Mouse (Mus musculus) heart, adult 2 months (tissue): ENCODE results near the gene Arcn1. TPM values are rescaled to one million over a fixed set of nuclear protein-coding genes. Genes with fewer than 3 reads are reported as not detected.

Experiments used
- DNase-seq, 2 experiments: peaks; one replicate each; pipeline ENCODE4 v3.0.0; 2021
- H3K27ac ChIP-seq: fragments of 200-600 bp; 2 replicates; pipeline ENCODE4 v1.8.1; 2022
- H3K27me3 ChIP-seq: fragments of 200-500 bp; 2 replicates; pipeline ENCODE4 v1.6.1; 2012; ENCODE audit warnings: mild to moderate bottlenecking, low read length, inconsistent platforms, mixed read lengths; ENCODE audit not compliant: control insufficient read depth, insufficient read depth
- H3K36me3 ChIP-seq: fragments of 200-500 bp; 2 replicates; pipeline ENCODE4 v1.6.1; 2012; ENCODE audit warnings: low read length, inconsistent platforms; ENCODE audit not compliant: control insufficient read depth, insufficient read depth
- H3K4me1 ChIP-seq: fragments of 200-500 bp; 2 replicates; pipeline ENCODE4 v1.6.1; 2011; ENCODE audit warnings: low read length; ENCODE audit not compliant: control insufficient read depth, insufficient read depth
- H3K4me3 ChIP-seq: fragments of 200-600 bp; 2 replicates; pipeline ENCODE4 v1.8.1; 2022
- H3K79me2 ChIP-seq: fragments of 200-500 bp; replicated peaks from 2 replicates; pipeline ENCODE4 v1.6.1; 2012; ENCODE audit warnings: mild to moderate bottlenecking, inconsistent platforms, low read length, moderate library complexity, mixed read lengths; ENCODE audit not compliant: control insufficient read depth, insufficient read depth
- H3K9ac ChIP-seq: fragments of 200-500 bp; 2 replicates; pipeline ENCODE4 v1.6.1; 2012; ENCODE audit warnings: low read depth, mild to moderate bottlenecking, control low read depth, inconsistent platforms, low read length, mixed read lengths
- CTCF ChIP-seq: fragments of 200-600 bp; IDR thresholded peaks from 2 replicates; pipeline ENCODE4 v1.8.1; 2022; ENCODE audit warnings: antibody characterized with exemption, mild to moderate bottlenecking, moderate library complexity
- EP300 ChIP-seq: fragments of 200-500 bp; IDR thresholded peaks from 2 replicates; pipeline ENCODE4 v1.6.1; 2011; ENCODE audit warnings: low read depth, low read length, control low read depth; ENCODE audit not compliant: insufficient read depth
- POLR2A ChIP-seq: fragments of 200-500 bp; IDR thresholded peaks from 2 replicates; pipeline ENCODE4 v1.6.1; 2011; ENCODE audit warnings: mild to moderate bottlenecking, low read depth, low read length, control low read depth; ENCODE audit not compliant: insufficient read depth
- WGBS: fragments of 180-500 bp; shearing (Covaris S2); methylation state at CpG from one replicate; pipeline ENCODE4 v1.1.7; 2018; 5-methylcytosine and 5-hydroxymethylcytosine counted together
- intact Hi-C: fragments of 180-260 bp; cut with DNase I; formaldehyde crosslinking; loops from one replicate; pipeline ENCODE4 v1.15.1; 2025
- polyA plus RNA-seq: library from polyadenylated mRNA; depleted of rRNA; stranded (reverse); fragments of >200 nt; gene quantifications from 2 replicates; pipeline ENCODE4 v1.2.3, GENCODE M21; 2012
- total RNA-seq, 2 experiments: library from RNA; stranded (reverse); gene quantifications; 2 replicates each; pipeline ENCODE4 v1.2.3; 2021

Gene Arcn1
- total and polyA plus RNA-seq, 3 experiments, result 28.2 to 93.9 (median 78.6) TPM

DNA sequence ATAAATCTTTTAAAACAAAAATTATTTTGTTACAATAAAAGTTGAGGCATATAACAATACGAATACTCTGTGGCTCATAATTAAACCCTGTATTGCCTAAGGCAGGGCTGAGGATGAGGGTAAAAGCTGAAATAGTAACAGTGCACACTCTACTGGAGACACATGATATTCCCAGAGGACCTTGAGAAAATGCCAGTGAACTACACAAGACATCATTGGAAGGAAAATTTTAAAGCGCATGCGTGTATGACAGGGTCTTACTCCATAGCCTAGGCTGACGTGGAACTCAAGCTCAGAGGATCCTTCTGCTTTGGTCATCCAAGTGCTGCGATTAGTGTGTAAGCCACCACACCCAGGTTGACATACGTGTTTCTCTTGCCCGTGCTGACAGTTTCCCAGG is 19.2 kb downstream of the Arcn1 start:
- Histone ChIP-seq H3K79me2 (peaks cover 3% of the 10 kb centered on the region; the same call in 1 of the 2 replicates), H3K36me3 (peaks cover 4% of the 10 kb centered on the region), H3K9ac (no peak overlapping the region), H3K27ac (no peak overlapping the region), H3K4me1 (no peaks in the 10 kb centered on the region; the same call in 1 of the 2 replicates), H3K4me3 (no peak overlapping the region), H3K27me3 (no peaks in the 10 kb centered on the region)
- no peak for DNase-seq
- WGBS, result 87% methylated on average over 7 of the region's 7 CpGs
- intact Hi-C loops, result loop anchor here (5.0 kb wide), 1 partner anchor 41 kb away; no protein-coding TSS in a partner anchor
- no peak for TF ChIP-seq EP300
- TF ChIP-seq CTCF, result peak; percentile 65

DNA sequence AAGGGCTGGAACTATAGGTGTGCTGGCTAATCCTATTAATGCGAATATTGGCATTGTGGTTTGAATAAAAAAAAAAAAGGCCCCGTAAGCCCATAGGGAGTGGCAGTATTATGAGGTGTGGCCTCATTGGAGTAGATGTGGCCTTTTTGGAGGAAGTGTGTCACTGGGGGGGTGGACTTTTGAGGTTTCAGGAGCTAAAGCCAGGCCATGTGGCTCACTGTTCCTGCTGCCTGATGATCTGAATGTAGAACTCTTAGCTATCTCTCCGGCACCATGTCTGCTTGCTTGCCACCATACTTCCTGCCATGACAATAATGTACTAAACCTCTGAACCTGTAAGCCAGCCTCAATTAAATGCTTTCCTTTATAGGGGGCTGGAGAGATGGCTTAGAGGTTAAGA is 20.3 kb downstream of the Arcn1 start:
- 87% methylated on average over 3 of the region's 3 CpGs for WGBS
- DNase-seq, result no peak
- peaks cover 3% of the 10 kb centered on the region; the same call in 1 of the 2 replicates for H3K79me2 ChIP-seq
- H3K27me3 ChIP-seq, result no peaks in the 10 kb centered on the region
- H3K9ac ChIP-seq, result no peak overlapping the region
- no peak for TF ChIP-seq EP300
- no peak for TF ChIP-seq CTCF
- TF ChIP-seq POLR2A, result no peak
- no peak overlapping the region for H3K27ac ChIP-seq
- H3K36me3 ChIP-seq, result peaks cover 4% of the 10 kb centered on the region
- H3K4me1 ChIP-seq, result no peaks in the 10 kb centered on the region; the same call in 1 of the 2 replicates
- intact Hi-C loops, result loop anchor here (5.0 kb wide), 1 partner anchor 40 kb away; no protein-coding TSS in a partner anchor
- no peak overlapping the region for H3K4me3 ChIP-seq

DNA sequence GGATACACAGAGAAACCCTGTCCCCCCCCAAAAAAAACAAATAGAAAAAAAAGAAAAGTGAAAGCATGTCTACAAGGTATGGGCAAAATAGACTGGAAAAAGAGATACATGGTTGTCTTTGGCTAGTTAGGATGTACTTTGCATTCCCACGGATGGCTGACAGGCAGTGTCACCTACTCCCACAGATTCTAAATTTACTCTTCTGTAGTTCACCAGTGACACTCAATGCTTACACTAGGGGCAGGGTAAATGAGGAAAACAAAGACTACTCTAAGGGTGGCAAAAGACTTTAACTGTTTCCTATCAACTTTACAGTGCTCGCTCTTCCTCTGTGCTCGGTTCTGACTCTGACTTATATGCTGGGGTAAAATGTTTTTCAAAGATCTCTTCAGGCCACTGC is 21.0 kb downstream of the Arcn1 start:
- no peak overlapping the region for H3K9ac ChIP-seq
- no peak for DNase-seq
- TF ChIP-seq CTCF (no peak), EP300 (no peak), POLR2A (no peak)
- WGBS, result 60% methylated on average over 3 of the region's 3 CpGs
- no peak overlapping the region for H3K4me3 ChIP-seq
- H3K27me3 ChIP-seq, result no peaks in the 10 kb centered on the region
- H3K27ac ChIP-seq, result no peak overlapping the region
- 0 out of 2 replicates have a peak, but pooled peaks cover 2% of the 10 kb centered on the region for H3K79me2 ChIP-seq
- H3K4me1 ChIP-seq, result no peaks in the 10 kb centered on the region; the same call in 1 of the 2 replicates
- intact Hi-C loops, result loop anchor here (5.0 kb wide), 1 partner anchor 39 kb away; no protein-coding TSS in a partner anchor
- peaks cover 4% of the 10 kb centered on the region for H3K36me3 ChIP-seq

DNA sequence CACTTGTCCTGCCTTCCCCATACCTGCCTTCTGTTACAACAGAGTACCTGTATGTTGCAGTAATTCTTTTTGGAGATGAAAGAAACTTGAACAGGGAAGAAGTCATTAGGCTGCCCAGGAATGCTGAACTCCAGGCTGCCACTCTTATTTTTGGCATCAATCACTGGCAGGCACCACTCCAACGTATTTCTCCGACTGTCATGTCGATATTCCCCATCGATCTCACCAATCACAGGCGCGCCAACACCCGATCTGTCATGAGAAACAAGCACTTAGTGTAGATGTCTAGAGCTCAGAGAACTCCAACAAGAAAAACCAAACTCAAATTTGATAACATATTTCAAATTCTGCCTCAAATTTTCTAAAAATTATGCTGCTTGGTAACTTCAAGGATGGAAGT is 22.3 kb downstream of the Arcn1 start:
- 78% methylated on average over 7 of the region's 7 CpGs for WGBS
- H3K36me3 ChIP-seq, result peaks cover 4% of the 10 kb centered on the region
- intact Hi-C loops, result loop anchor here (5.0 kb wide), 1 partner anchor 38 kb away; no protein-coding TSS in a partner anchor

DNA sequence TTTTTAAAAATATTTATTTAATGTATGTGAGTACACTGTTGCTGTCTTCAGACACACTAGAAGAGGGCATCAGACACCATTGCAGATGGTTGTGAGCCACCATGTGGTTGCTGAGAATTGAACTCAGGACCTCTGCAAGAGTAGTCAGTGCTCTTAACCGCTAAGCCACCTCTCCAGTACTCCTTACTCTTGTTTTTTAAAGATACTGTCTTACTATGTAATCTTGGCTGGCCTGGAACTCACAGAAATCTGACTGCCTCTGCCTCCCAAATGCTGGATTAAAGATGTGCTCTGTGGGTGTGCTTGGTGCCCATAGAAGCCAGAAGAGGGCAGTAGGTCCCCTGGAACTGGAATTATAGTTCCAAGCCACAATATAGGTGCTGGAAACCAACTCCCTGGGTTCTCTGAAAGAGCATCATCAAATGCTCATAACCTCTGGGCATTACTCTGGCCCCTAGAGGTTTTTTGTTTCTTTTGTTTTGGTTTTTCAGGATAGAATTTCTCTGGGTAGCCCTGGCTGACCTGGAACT is 26.9 kb downstream of the Arcn1 start:
- no peak overlapping the region for H3K9ac ChIP-seq
- TF ChIP-seq POLR2A (no peak), EP300 (no peak), CTCF (peak; percentile 47)
- H3K4me3 ChIP-seq, result no peak overlapping the region
- H3K27me3 ChIP-seq, result no peaks in the 10 kb centered on the region
- peaks cover 1% of the 10 kb centered on the region; the same call in 1 of the 2 replicates for H3K4me1 ChIP-seq
- 97% methylated on average over 1 of the region's 1 CpGs for WGBS
- H3K36me3 ChIP-seq, result peaks cover 2% of the 10 kb centered on the region
- no peak for DNase-seq
- H3K27ac ChIP-seq, result no peak overlapping the region
- no peaks in the 10 kb centered on the region for H3K79me2 ChIP-seq
- intact Hi-C loops, result no loop called here

More for the DNA sequence above, 22.3 kb downstream of the Arcn1 start:
- TF ChIP-seq CTCF (no peak), EP300 (no peak), POLR2A (no peak)
- H3K9ac ChIP-seq, result no peak overlapping the region
- no peak for DNase-seq
- no peaks in the 10 kb centered on the region; the same call in 1 of the 2 replicates for H3K4me1 ChIP-seq
- H3K4me3 ChIP-seq, result no peak overlapping the region
- no peaks in the 10 kb centered on the region for H3K27me3 ChIP-seq
- H3K27ac ChIP-seq, result no peak overlapping the region
- 0 out of 2 replicates have a peak, but pooled peaks cover 2% of the 10 kb centered on the region for H3K79me2 ChIP-seq

DNA sequence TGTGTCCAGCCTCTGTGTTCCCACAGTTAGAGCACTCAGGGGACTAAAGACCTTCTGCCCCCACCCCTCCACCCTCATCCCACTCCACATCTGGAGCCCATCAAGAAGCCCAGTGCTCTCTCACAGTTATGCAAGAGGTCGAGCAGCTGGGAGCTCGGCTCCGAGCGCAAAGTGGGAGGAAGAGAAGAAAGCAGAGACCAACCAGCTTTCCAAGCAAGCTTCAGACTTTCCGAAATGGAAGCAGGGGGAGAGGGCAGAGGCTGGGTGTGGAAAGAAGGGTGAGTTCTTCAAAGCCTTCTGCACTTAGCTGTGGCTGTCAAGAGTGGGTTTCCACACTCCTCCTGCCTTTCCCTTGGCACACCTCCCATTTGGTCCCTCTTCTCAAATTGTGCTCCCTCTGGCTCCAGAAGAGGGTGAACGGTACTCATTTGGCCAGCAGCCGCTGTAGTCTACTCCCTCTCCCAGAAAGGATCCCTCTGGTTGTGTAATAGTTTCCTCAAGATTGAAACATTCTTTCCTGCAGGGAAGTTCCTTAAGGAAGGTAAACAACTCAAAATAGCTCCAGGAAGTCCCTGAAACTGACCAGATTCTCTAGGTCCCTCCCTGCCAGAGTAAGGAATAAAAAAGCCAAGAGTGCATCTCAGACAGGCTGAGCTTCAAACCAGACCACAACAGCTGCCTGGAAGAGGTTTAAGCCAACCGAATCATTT is 30.2 kb downstream of the Arcn1 start:
- Histone ChIP-seq H3K27me3 (no peaks in the 10 kb centered on the region), H3K4me3 (no peak overlapping the region), H3K79me2 (no peaks in the 10 kb centered on the region), H3K4me1 (peaks cover 8% of the 10 kb centered on the region), H3K27ac (peak overlapping the region; percentile 97), H3K9ac (no peak overlapping the region), H3K36me3 (no peaks in the 10 kb centered on the region)
- TF ChIP-seq POLR2A (peak; percentile 38; the same call in 1 of the 2 replicates), EP300 (peak; percentile 88), CTCF (no peak)
- 27% methylated on average over 8 of the region's 8 CpGs for WGBS
- intact Hi-C loops, result loop anchor here (5.0 kb wide), 1 partner anchor 80 kb away; no protein-coding TSS in a partner anchor
- peak; percentile 77 to 86 for DNase-seq
